In the genomic region with DNA sequence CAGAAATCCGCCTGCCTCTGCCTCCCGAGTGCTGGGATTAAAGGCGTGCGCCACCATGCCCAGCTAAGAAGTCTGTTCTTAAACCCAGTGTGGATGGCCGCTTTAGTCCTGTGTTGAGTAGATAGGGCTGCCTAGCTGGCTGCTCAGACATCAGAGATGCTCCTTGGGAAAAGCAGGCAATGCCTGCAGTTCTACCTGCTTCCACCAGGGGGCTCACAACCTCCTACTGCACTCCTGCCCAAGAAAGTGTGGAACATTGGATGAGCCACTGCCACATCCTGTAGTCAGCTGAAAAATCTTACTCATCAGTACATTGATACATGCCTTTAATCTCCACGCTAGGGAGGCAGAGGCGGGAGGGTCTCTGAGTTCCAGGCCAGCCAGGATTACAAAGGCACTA, we compare ENCODE assay signal across 8 mouse cellular contexts. TPM values are rescaled to one million over a fixed set of nuclear protein-coding genes. Genes with fewer than 3 reads are reported as not detected.
DNase-seq lines count a peak whose midpoint lies in the region; ATAC-seq and TF ChIP-seq lines count a peak whose summit lies in the region.

No protein-coding gene starts in this region.

- 48% methylated on average over 7 of the region's 7 CpGs for whole genome bisulfite sequencing in forebrain, embryonic 11.5 days
- WGBS in heart, embryonic 15.5 days: 49% methylated on average over 7 of the region's 7 CpGs
- WGBS in liver, embryonic 13.5 days (ENCODE audit: insufficient replicate concordance): 39% methylated on average over 7 of the region's 7 CpGs

- H3K36me3 ChIP-seq in forebrain, embryonic 11.5 days (ENCODE audit: control insufficient read depth, insufficient read depth, low read length): peaks cover 4% of the 10 kb centered on the region; the same call in 1 of the 2 replicates
- H3K36me3 ChIP-seq in heart, embryonic 15.5 days: peaks cover 38% of the 10 kb centered on the region
- peaks cover 42% of the 10 kb centered on the region for H3K36me3 ChIP-seq in liver, embryonic 13.5 days
- H3K36me3 ChIP-seq in testis, adult 2 months (ENCODE audit: control insufficient read depth, insufficient read depth, low read length): peaks cover 3% of the 10 kb centered on the region

- DNase-seq in CD8-positive naive resting alpha-beta T cell, adult 2 months (ENCODE audit: low read depth in 2 of 2, low spot score in 2 of 2): peak; percentile 55 to 68
- peak; percentile 85 for DNase-seq in forebrain, embryonic 11.5 days (ENCODE audit: low spot score)
- peak; percentile 86 for DNase-seq in kidney, postnatal 10 days
- DNase-seq in liver, embryonic 13.5 days: peak; percentile 45
- peak; percentile 75 for DNase-seq in neural tube, embryonic 10.5 days (ENCODE audit: extremely low spot score, low spot score)

- H3K9ac ChIP-seq in forebrain, embryonic 11.5 days (ENCODE audit: low read length): no peak overlapping the region
- H3K9ac ChIP-seq in heart, embryonic 15.5 days: no peak overlapping the region
- H3K9ac ChIP-seq in liver, embryonic 13.5 days: no peak overlapping the region

- H3K4me3 ChIP-seq in brown adipose tissue, adult 24 weeks (ENCODE audit: insufficient read depth, low read depth, low read length): no peak overlapping the region
- H3K4me3 ChIP-seq in forebrain, embryonic 11.5 days (ENCODE audit: low read depth, low read length): no peak overlapping the region
- H3K4me3 ChIP-seq in heart, embryonic 15.5 days: no peak overlapping the region
- H3K4me3 ChIP-seq in liver, embryonic 13.5 days (replicated peaks): no peak overlapping the region
- no peak overlapping the region for H3K4me3 ChIP-seq in testis, adult 2 months (ENCODE audit: control insufficient read depth, low read depth, low read length)

- H3K27ac ChIP-seq in brown adipose tissue, adult 24 weeks (replicated peaks; ENCODE audit: low read depth, low read length): peak overlapping the region; percentile 91
- no peak overlapping the region; the same call in 1 of the 2 replicates for H3K27ac ChIP-seq in forebrain, embryonic 11.5 days (ENCODE audit: low read depth, low read length)
- peak overlapping the region; percentile 84 for H3K27ac ChIP-seq in heart, embryonic 15.5 days
- H3K27ac ChIP-seq in liver, embryonic 13.5 days: no peak overlapping the region
- no peak overlapping the region for H3K27ac ChIP-seq in testis, adult 2 months (ENCODE audit: control insufficient read depth, insufficient read depth, low read depth, low read length)

- no peaks in the 10 kb centered on the region for H3K9me3 ChIP-seq in forebrain, embryonic 11.5 days (ENCODE audit: control insufficient read depth, low read length)
- H3K9me3 ChIP-seq in heart, embryonic 15.5 days (replicated peaks): no peaks in the 10 kb centered on the region
- H3K9me3 ChIP-seq in liver, embryonic 13.5 days (replicated peaks): no peaks in the 10 kb centered on the region

- H3K4me1 ChIP-seq in brown adipose tissue, adult 24 weeks (ENCODE audit: control insufficient read depth, insufficient read depth, insufficient read length, low read length): peaks cover 2% of the 10 kb centered on the region; the same call in 1 of the 2 replicates
- 0 out of 2 replicates have a peak, but pooled peaks cover 2% of the 10 kb centered on the region for H3K4me1 ChIP-seq in forebrain, embryonic 11.5 days (replicated peaks; ENCODE audit: control insufficient read depth, insufficient read depth, low read length)
- peaks cover 47% of the 10 kb centered on the region for H3K4me1 ChIP-seq in heart, embryonic 15.5 days (replicated peaks)
- H3K4me1 ChIP-seq in liver, embryonic 13.5 days (replicated peaks): peaks cover 46% of the 10 kb centered on the region
- H3K4me1 ChIP-seq in testis, adult 2 months (ENCODE audit: control insufficient read depth, insufficient read depth, low read length): peaks cover 6% of the 10 kb centered on the region

- H3K4me2 ChIP-seq in forebrain, embryonic 11.5 days (ENCODE audit: low read depth, low read length, severe bottlenecking): no peak overlapping the region
- H3K4me2 ChIP-seq in heart, embryonic 15.5 days: no peak overlapping the region
- H3K4me2 ChIP-seq in liver, embryonic 13.5 days: no peak overlapping the region

- no peak for TF ChIP-seq POLR2A in testis, adult 2 months (IDR thresholded peaks at IDR 0.05; ENCODE audit: control insufficient read depth, low read depth, low read length)

- peak; percentile 45; the same call in 1 of the 2 replicates for ATAC-seq in forebrain, embryonic 11.5 days (replicated peaks; ENCODE audit: low FRiP score)
- ATAC-seq in heart, embryonic 15.5 days (replicated peaks; ENCODE audit: insufficient number of reproducible peaks, insufficient read depth, low FRiP score, low read depth): no peak
- 0 out of 2 replicates have a peak, but pooled peaks have one; percentile 19 for ATAC-seq in liver, embryonic 13.5 days (ENCODE audit: low read depth)

- TF ChIP-seq CTCF in testis, adult 2 months (IDR thresholded peaks at IDR 0.05; ENCODE audit: control insufficient read depth, insufficient read depth, insufficient replicate concordance, low read depth, low read length): peak; percentile 92

- no peaks in the 10 kb centered on the region for H3K27me3 ChIP-seq in forebrain, embryonic 11.5 days (ENCODE audit: control insufficient read depth, insufficient read depth, low read length)
- H3K27me3 ChIP-seq in heart, embryonic 15.5 days: no peaks in the 10 kb centered on the region
- H3K27me3 ChIP-seq in liver, embryonic 13.5 days: no peaks in the 10 kb centered on the region
- no peaks in the 10 kb centered on the region for H3K27me3 ChIP-seq in testis, adult 2 months (ENCODE audit: control insufficient read depth, insufficient read depth, low read length)

RNA-seq across cellular contexts. Expression of a gene that starts 2.5 kb away (rescaled TPM):
- 4,943 and 5,428 TPM in 2 replicates for polyA plus RNA-seq in brown adipose tissue, adult 24 weeks (2012; ENCODE audit: insufficient read depth, insufficient read length, missing spikeins)
- polyA plus RNA-seq in forebrain, embryonic 11.5 days (2014; fragmentation: Nextera tagmentation; extraction: Ambion mirVana): 0.35 and 0.53 TPM in 2 replicates
- polyA plus RNA-seq in heart, embryonic 15.5 days (2015; fragmentation: Nextera tagmentation; extraction: Ambion mirVana): 1.6 and 2.2 TPM in 2 replicates
- polyA plus RNA-seq in liver, embryonic 13.5 days (2015; fragmentation: Nextera tagmentation; extraction: Ambion mirVana): 11.5 and 13.9 TPM in 2 replicates
- polyA plus RNA-seq in testis, adult 2 months (2012; rRNA removed): 16.6 and 16.9 TPM in 2 replicates

RNA-seq across cellular contexts. Expression of a gene that starts 9.6 kb away (rescaled TPM):
- not detected in 2 replicates for polyA plus RNA-seq in brown adipose tissue, adult 24 weeks (2012; ENCODE audit: insufficient read depth, insufficient read length, missing spikeins)
- not detected in 2 replicates for polyA plus RNA-seq in forebrain, embryonic 11.5 days (2014; fragmentation: Nextera tagmentation; extraction: Ambion mirVana)
- polyA plus RNA-seq in heart, embryonic 15.5 days (2015; fragmentation: Nextera tagmentation; extraction: Ambion mirVana): not detected in 2 replicates
- polyA plus RNA-seq in liver, embryonic 13.5 days (2015; fragmentation: Nextera tagmentation; extraction: Ambion mirVana): not detected in 2 replicates
- polyA plus RNA-seq in testis, adult 2 months (2012; rRNA removed): not detected in 2 replicates

RNA-seq across cellular contexts. Expression of a gene that starts 10.6 kb away (rescaled TPM):
- polyA plus RNA-seq in brown adipose tissue, adult 24 weeks (2012; ENCODE audit: insufficient read depth, insufficient read length, missing spikeins): 189 and 242 TPM in 2 replicates
- 140 and 154 TPM in 2 replicates for polyA plus RNA-seq in forebrain, embryonic 11.5 days (2014; fragmentation: Nextera tagmentation; extraction: Ambion mirVana)
- 185 and 187 TPM in 2 replicates for polyA plus RNA-seq in heart, embryonic 15.5 days (2015; fragmentation: Nextera tagmentation; extraction: Ambion mirVana)
- 71.6 and 80.5 TPM in 2 replicates for polyA plus RNA-seq in liver, embryonic 13.5 days (2015; fragmentation: Nextera tagmentation; extraction: Ambion mirVana)
- polyA plus RNA-seq in testis, adult 2 months (2012; rRNA removed): 50.5 and 51.6 TPM in 2 replicates

RNA-seq across cellular contexts. Expression of a gene that starts 12.9 kb away (rescaled TPM):
- polyA plus RNA-seq in brown adipose tissue, adult 24 weeks (2012; ENCODE audit: insufficient read depth, insufficient read length, missing spikeins): 14.9 and 17.4 TPM in 2 replicates
- polyA plus RNA-seq in forebrain, embryonic 11.5 days (2014; fragmentation: Nextera tagmentation; extraction: Ambion mirVana): 134 and 142 TPM in 2 replicates
- 17.7 and 24.7 TPM in 2 replicates for polyA plus RNA-seq in heart, embryonic 15.5 days (2015; fragmentation: Nextera tagmentation; extraction: Ambion mirVana)
- polyA plus RNA-seq in liver, embryonic 13.5 days (2015; fragmentation: Nextera tagmentation; extraction: Ambion mirVana): 7.1 TPM in 2 replicates
- polyA plus RNA-seq in testis, adult 2 months (2012; rRNA removed): 26.3 and 30.9 TPM in 2 replicates

RNA-seq across cellular contexts. Expression of a gene that starts 44.7 kb away (rescaled TPM):
- polyA plus RNA-seq in brown adipose tissue, adult 24 weeks (2012; ENCODE audit: insufficient read depth, insufficient read length, missing spikeins): not detected in 2 replicates
- polyA plus RNA-seq in forebrain, embryonic 11.5 days (2014; fragmentation: Nextera tagmentation; extraction: Ambion mirVana): 3.9 and 5.3 TPM in 2 replicates
- polyA plus RNA-seq in heart, embryonic 15.5 days (2015; fragmentation: Nextera tagmentation; extraction: Ambion mirVana): 1.4 and 2.4 TPM in 2 replicates
- polyA plus RNA-seq in liver, embryonic 13.5 days (2015; fragmentation: Nextera tagmentation; extraction: Ambion mirVana): 0.53 and 0.57 TPM in 2 replicates
- 0.07 and 0.16 TPM in 2 replicates for polyA plus RNA-seq in testis, adult 2 months (2012; rRNA removed)

Comparison
In these comparisons a context has a peak if more than half of its experiments do, and no peak if none do; other contexts are left out.
1. H3K27ac ChIP-seq: peak in brown adipose tissue, adult 24 weeks (single experiment) and heart, embryonic 15.5 days (single experiment); none in forebrain, embryonic 11.5 days (single experiment), liver, embryonic 13.5 days (single experiment) and testis, adult 2 months (single experiment).
2. RNA of a gene that starts 2.5 kb away (polyA plus RNA-seq): 4,943 to 5,428 TPM in brown adipose tissue, adult 24 weeks; 16.6 to 16.9 TPM in testis, adult 2 months, 11.5 to 13.9 TPM in liver, embryonic 13.5 days, 1.6 to 2.2 TPM in heart, embryonic 15.5 days and 0.35 to 0.53 TPM in forebrain, embryonic 11.5 days; every median in the first group is over 100 times any median in the second.
3. Peak in every context shown above with its lines, with median percentiles within 50 percentile points of each other: DNase-seq.